ENCODE assay signal across 9 mouse cellular contexts in genomic region chr2:94371093-94371492, GRCm38 (mm10). TPM values are rescaled to one million over a fixed set of nuclear protein-coding genes. Genes with fewer than 3 reads are reported as not detected.
DNase-seq lines count a peak whose midpoint lies in the region; ATAC-seq and TF ChIP-seq lines count a peak whose summit lies in the region.
"Had no signal": no experiment of that assay in that cellular context is flagged by ENCODE, and none has a peak within 500 bp of the region (broad histone marks: within the 10 kb centered on the region; RNA-seq: fewer than 3 reads in every experiment).

No protein-coding gene starts in this region.

- no peaks in the 10 kb centered on the region for H3K4me1 ChIP-seq in small intestine, adult 2 months (ENCODE audit: control insufficient read depth, insufficient read depth, insufficient read length, low read length)
- no peaks in the 10 kb centered on the region for H3K4me1 ChIP-seq in forebrain, embryonic 16.5 days (replicated peaks; ENCODE audit: control insufficient read depth, insufficient read depth, low read length)
- H3K4me1 ChIP-seq: megakaryocyte, embryonic 14.5 days had no signal

- no peak for ATAC-seq in forebrain, embryonic 16.5 days

- peaks cover 60% of the 10 kb centered on the region for H3K36me3 ChIP-seq in small intestine, adult 2 months (ENCODE audit: control insufficient read depth, insufficient read depth, low read length)
- peaks cover 33% of the 10 kb centered on the region for H3K36me3 ChIP-seq in forebrain, embryonic 16.5 days (ENCODE audit: control insufficient read depth, insufficient read depth)

- peak; percentile 76 for DNase-seq in heart, adult 11 months
- DNase-seq in heart, postnatal 25 days (ENCODE audit: low spot score), result no peak
- DNase-seq in right cerebral cortex, adult 18-20 months, result peak; percentile 41
- DNase-seq in right cerebral cortex, postnatal 25 days, result no peak
- peak; percentile 60 for DNase-seq in brain, adult 2 months (ENCODE audit: low read depth, low spot score)
- DNase-seq in kidney, postnatal 36 days, result peak; percentile 36 to 77

- peak; percentile 47; the same call in 1 of the 2 replicates for TF ChIP-seq CTCF in small intestine, adult 2 months (IDR thresholded peaks at IDR 0.05; ENCODE audit: extremely low read depth, insufficient read length, insufficient replicate concordance, low read depth, low read length)

- H3K27ac ChIP-seq in small intestine, adult 2 months (ENCODE audit: insufficient read depth, low read depth, low read length), result no peak overlapping the region
- no peak overlapping the region for H3K27ac ChIP-seq in forebrain, embryonic 16.5 days (ENCODE audit: low read length)

- no peaks in the 10 kb centered on the region for H3K9me3 ChIP-seq in forebrain, embryonic 16.5 days (ENCODE audit: control insufficient read depth, low read length)
- H3K9me3 ChIP-seq: megakaryocyte, embryonic 14.5 days had no signal

- no peak overlapping the region for H3K4me2 ChIP-seq in forebrain, embryonic 16.5 days (ENCODE audit: low read length)

- no peak overlapping the region for H3K4me3 ChIP-seq in small intestine, adult 2 months (ENCODE audit: low read depth, low read length)
- no peak overlapping the region for H3K4me3 ChIP-seq in forebrain, embryonic 16.5 days (replicated peaks; ENCODE audit: low read length)
- H3K4me3 ChIP-seq: megakaryocyte, embryonic 14.5 days had no signal

- 75% methylated on average over 6 of the region's 6 CpGs for WGBS in small intestine, adult 2 months
- 82% methylated on average over 6 of the region's 6 CpGs for WGBS in forebrain, embryonic 16.5 days

- H3K27me3 ChIP-seq in small intestine, adult 2 months (ENCODE audit: control insufficient read depth, insufficient read depth, low read length), result no peaks in the 10 kb centered on the region
- H3K27me3 ChIP-seq in forebrain, embryonic 16.5 days (replicated peaks; ENCODE audit: control insufficient read depth, insufficient read depth, low read length), result no peaks in the 10 kb centered on the region
- H3K27me3 ChIP-seq: megakaryocyte, embryonic 14.5 days had no signal

- H3K9ac ChIP-seq in forebrain, embryonic 16.5 days (replicated peaks; ENCODE audit: low read depth, low read length), result no peak overlapping the region

- intact Hi-C loops in heart, postnatal 25 days (cut with DNase I), result loop anchor here (5.0 kb wide), 1 partner anchor 51 kb away; no protein-coding TSS in a partner anchor

- no peak for TF ChIP-seq POLR2A in small intestine, adult 2 months (IDR thresholded peaks at IDR 0.05; ENCODE audit: low read depth, low read length)

RNA-seq across cellular contexts. Expression of gene Ttc17, which starts 35.4 kb away (rescaled TPM):
- total RNA-seq in heart, postnatal 25 days (2021), result 10 to 100 TPM; 29.0 to 35.1 TPM
- polyA plus RNA-seq in small intestine, adult 2 months (2012; rRNA removed), result 7.2 and 12.3 TPM in 2 replicates
- polyA plus RNA-seq in forebrain, embryonic 16.5 days (2015; fragmentation: Nextera tagmentation; extraction: Ambion mirVana), result 24.3 and 25.0 TPM in 2 replicates

Comparison
In these comparisons a context has a peak if more than half of its experiments do, and no peak if none do; other contexts are left out.
1. DNase-seq: peak in heart, adult 11 months (single experiment), right cerebral cortex, adult 18-20 months (single experiment), brain, adult 2 months (single experiment) and kidney, postnatal 36 days (2 of 2); none in heart, postnatal 25 days (single experiment) and right cerebral cortex, postnatal 25 days (single experiment).